Mouse (Mus musculus) E14TG2a.4 (cell line): ENCODE measurements around the gene Mymk.

Experiments used
- CTCF ChIP-seq: conservative IDR thresholded peaks from 2 replicates; pipeline ENCODE4 v1.5.1; 2014; ENCODE audit warnings: low read length
- POU5F1 ChIP-seq: IDR thresholded peaks from 2 replicates; pipeline ENCODE4 v1.6.1; 2014; ENCODE audit warnings: low read length, borderline replicate concordance

DNA sequence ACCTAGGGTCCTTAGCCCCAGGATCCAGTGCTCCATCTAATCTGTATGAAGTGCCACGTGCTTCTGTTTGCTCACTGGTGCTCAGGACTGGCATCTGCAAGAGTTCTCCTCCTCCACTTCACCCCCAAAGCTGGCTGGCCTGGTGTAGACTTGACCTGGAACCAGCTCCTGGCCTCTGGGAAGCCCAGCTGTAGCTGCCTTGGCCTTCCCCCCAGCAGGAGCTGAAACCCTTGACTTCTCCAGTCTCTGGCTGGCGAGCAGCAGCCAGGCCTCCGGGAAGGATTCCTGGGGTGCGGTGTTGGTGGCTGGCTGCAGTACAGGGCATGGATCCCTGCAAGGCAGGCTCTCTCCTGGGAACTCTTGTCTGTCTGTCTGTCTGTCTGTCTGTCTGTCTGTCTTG lies 27.8 kb downstream of the Mymk start:
- no peak for TF ChIP-seq CTCF
- TF ChIP-seq POU5F1: no peak
